Mouse (Mus musculus): ENCODE data around the gene Gdpgp1. TPM values are rescaled to one million over a fixed set of nuclear protein-coding genes. Genes with fewer than 3 reads are reported as not detected.

The Gdpgp1 gene
- total RNA-seq, 2 experiments from 2014 or later: 3.8 to 3.9 TPM

GRCm38 (mm10) chr7:80221179-80221750 is 11.4 kb upstream of the Gdpgp1 start:
- no peak for DNase-seq

- no peak for DNase-seq
These were observed 5.6 kb upstream of the Gdpgp1 start for GRCm38 (mm10) chr7:80227065-80227464.

GRCm38 (mm10) chr7:80230196-80230595 is 2.5 kb upstream of the Gdpgp1 start:
- no peak for DNase-seq

- no peak for DNase-seq
These were observed 635 bp upstream of the Gdpgp1 start for GRCm38 (mm10) chr7:80231971-80232488.

GRCm38 (mm10) chr7:80233799-80234198 is 1.1 kb downstream of the Gdpgp1 start:
- no peak for DNase-seq

GRCm38 (mm10) chr7:80238542-80238941 is 5.9 kb downstream of the Gdpgp1 start:
- no peak for DNase-seq

- DNase-seq: no peak
These were observed 9.0 kb downstream of the Gdpgp1 start for GRCm38 (mm10) chr7:80241661-80242060.

GRCm38 (mm10) chr7:80244851-80245250 is 12.2 kb downstream of the Gdpgp1 start:
- no peak for DNase-seq

GRCm38 (mm10) chr7:80246148-80246721 is 13.6 kb downstream of the Gdpgp1 start, which contains the start of gene Ttll13:
Gene Ttll13 (plus strand): TSS chr7:80246376.
- DNase-seq: peak; percentile 98

- DNase-seq: no peak
These were observed 14.2 kb downstream of the Gdpgp1 start for GRCm38 (mm10) chr7:80246859-80247258.

- no peak for DNase-seq
These were observed 19.8 kb downstream of the Gdpgp1 start for GRCm38 (mm10) chr7:80252437-80252836.

- DNase-seq: no peak
These were observed 20.2 kb downstream of the Gdpgp1 start for GRCm38 (mm10) chr7:80252886-80253285.

GRCm38 (mm10) chr7:80255981-80256380 is 23.3 kb downstream of the Gdpgp1 start:
- DNase-seq: no peak

GRCm38 (mm10) chr7:80257706-80258105 is 25.0 kb downstream of the Gdpgp1 start:
- DNase-seq: no peak

GRCm38 (mm10) chr7:80260625-80261371 is 28.1 kb downstream of the Gdpgp1 start, which contains the start of gene Ngrn:
Gene Ngrn (plus strand): TSS chr7:80261215.
- DNase-seq: peak; percentile 89 to 93

- no peak for DNase-seq
These were observed 28.8 kb downstream of the Gdpgp1 start for GRCm38 (mm10) chr7:80261372-80261990.

GRCm38 (mm10) chr7:80264606-80265005 is 31.9 kb downstream of the Gdpgp1 start:
- peak; percentile 55 to 67 for DNase-seq

GRCm38 (mm10) chr7:80267764-80268163 is 35.1 kb downstream of the Gdpgp1 start:
- no peak for DNase-seq

- peak; percentile 98 for DNase-seq
These were observed 36.5 kb downstream of the Gdpgp1 start, which contains the start of gene Vps33b for GRCm38 (mm10) chr7:80268897-80269750. Gene Vps33b (plus strand): TSS chr7:80269649.

- DNase-seq: peak; percentile 65 to 67
These were observed 37.1 kb downstream of the Gdpgp1 start for GRCm38 (mm10) chr7:80269751-80270255.

- peak in 1 of 2 experiments; percentile 20 for DNase-seq
These were observed 40.8 kb downstream of the Gdpgp1 start for GRCm38 (mm10) chr7:80273456-80273855.
